Mouse (Mus musculus) heart, postnatal 0 days (tissue): Measurements from ENCODE around the gene Pirb. TPM values are rescaled to one million over a fixed set of nuclear protein-coding genes. Genes with fewer than 3 reads are reported as not detected.
"Not testable (repeated sequence)": the region's sequence is repeated elsewhere in the genome, so short reads cannot be mapped to it uniquely, and the experiment has no call there.

Source experiments
- ATAC-seq: fragments of 200-750 bp; cut with Nextera tagmentation; 2 replicates; pipeline ENCODE4 v1.8.0; 2017; ENCODE audit warnings: low read depth, moderate number of reproducible peaks, moderate library complexity; ENCODE audit not compliant: insufficient read depth
- DNase-seq: peaks from one replicate; pipeline ENCODE4 v3.0.0-alpha.2; 2016; ENCODE audit warnings: low spot score
- H3K27ac ChIP-seq: fragments of 300-500 bp; sonication (generic); 2 replicates; pipeline ENCODE4 v1.5.1; 2014; ENCODE audit warnings: low read depth, mild to moderate bottlenecking
- H3K27me3 ChIP-seq: fragments of 300-500 bp; sonication (generic); 2 replicates; pipeline ENCODE4 v1.6.1; 2014; ENCODE audit warnings: low read length, mixed read lengths; ENCODE audit not compliant: control insufficient read depth, insufficient read depth
- H3K36me3 ChIP-seq: fragments of 300-500 bp; sonication (generic); replicated peaks from 2 replicates; pipeline ENCODE4 v1.6.1; 2014; ENCODE audit warnings: low read length, mixed read lengths; ENCODE audit not compliant: control insufficient read depth, insufficient read depth
- H3K4me1 ChIP-seq: fragments of 300-500 bp; sonication (generic); 2 replicates; pipeline ENCODE4 v1.6.1; 2014; ENCODE audit warnings: antibody characterized with exemption; ENCODE audit not compliant: control insufficient read depth, insufficient read depth
- H3K4me2 ChIP-seq: fragments of 300-500 bp; sonication (generic); 2 replicates; pipeline ENCODE4 v1.6.1; 2014; ENCODE audit warnings: low read depth, mild to moderate bottlenecking, low read length, moderate library complexity
- H3K4me3 ChIP-seq: fragments of 300-500 bp; sonication (generic); 2 replicates; pipeline ENCODE4 v1.5.1; 2014; ENCODE audit warnings: low read depth, low read length
- H3K9ac ChIP-seq: fragments of 300-500 bp; sonication (generic); replicated peaks from 2 replicates; pipeline ENCODE4 v1.6.1; 2014; ENCODE audit warnings: low read depth, low read length, mixed read lengths
- H3K9me3 ChIP-seq: fragments of 300-500 bp; sonication (generic); replicated peaks from 2 replicates; pipeline ENCODE4 v1.6.1; 2016; ENCODE audit warnings: low read length; ENCODE audit not compliant: control insufficient read depth
- CTCF ChIP-seq: IDR thresholded peaks from 2 replicates; pipeline ENCODE4 v1.5.1; 2016; ENCODE audit warnings: antibody characterized with exemption, control low read depth, low read depth
- EP300 ChIP-seq: IDR thresholded peaks from 2 replicates; pipeline ENCODE4 v1.6.1; 2016; ENCODE audit warnings: antibody characterized with exemption, low read depth
- WGBS: fragments of 180-500 bp; shearing (Covaris S2); extraction: QIAGEN DNeasy Blood & Tissue Kit; methylation state at CpG from one replicate; pipeline ENCODE4 v1.1.7; 2014; 5-methylcytosine and 5-hydroxymethylcytosine counted together
- polyA plus RNA-seq: library from polyadenylated mRNA; unstranded; fragments of >200 nt; fragmentation: Nextera tagmentation; extraction: Ambion mirVana; gene quantifications from 2 replicates; pipeline ENCODE4 v1.2.1, GENCODE M21; 2015
- total RNA-seq: library from RNA; depleted of rRNA; stranded (reverse); fragments of >200 nt; gene quantifications from 2 replicates; pipeline ENCODE4 v1.2.3, GENCODE M21; 2014; ENCODE audit warnings: low replicate concordance

Pirb gene
- total and polyA plus RNA-seq, 2 experiments from 2014 or later: 0.72 to 5.5 TPM

GRCm38 (mm10) chr7:3707568-3708413 is 12.4 kb downstream of the Pirb start:
- Histone ChIP-seq H3K36me3 (peaks cover 23% of the 10 kb centered on the region), H3K9me3 (no peaks in the 10 kb centered on the region), H3K4me2 (no peak overlapping the region), H3K4me1 (peaks cover 16% of the 10 kb centered on the region), H3K9ac (no peak overlapping the region), H3K4me3 (no peak overlapping the region), H3K27ac (peak overlapping the region; percentile 7; the same call in 1 of the 2 replicates), H3K27me3 (no peaks in the 10 kb centered on the region)
- TF ChIP-seq EP300 (no peak), CTCF (no peak)
- 51% methylated on average over 7 of the region's 7 CpGs for WGBS
- ATAC-seq: no peak
- no peak for DNase-seq

DNA sequence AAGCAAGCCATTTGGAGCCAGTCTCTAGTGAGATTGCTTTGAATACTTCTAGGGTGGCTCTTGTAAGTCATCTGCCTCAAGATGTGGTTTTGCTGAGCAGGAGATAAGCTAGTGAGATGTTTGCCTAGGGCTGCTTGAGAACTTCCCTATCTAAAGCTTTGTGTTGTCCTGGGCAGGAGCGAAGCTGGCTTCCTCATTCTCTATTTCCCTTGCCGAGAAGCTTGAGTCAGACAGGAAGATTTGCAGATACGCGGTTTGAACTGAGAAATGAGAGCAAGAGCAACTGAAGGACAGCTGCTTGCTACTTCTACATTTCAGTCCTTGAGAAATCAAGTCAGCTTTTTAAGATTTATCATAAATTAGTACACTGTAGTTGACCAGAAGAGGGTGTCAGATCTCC is 13.2 kb downstream of the Pirb start:
- TF ChIP-seq EP300: no peak
- TF ChIP-seq CTCF: no peak
- Histone ChIP-seq H3K9me3 (no peaks in the 10 kb centered on the region), H3K9ac (no peak overlapping the region), H3K4me2 (no peak overlapping the region), H3K27me3 (no peaks in the 10 kb centered on the region), H3K36me3 (peaks cover 23% of the 10 kb centered on the region), H3K27ac (no peak overlapping the region), H3K4me1 (peaks cover 16% of the 10 kb centered on the region), H3K4me3 (no peak overlapping the region)
- 50% methylated on average over 4 of the region's 4 CpGs for WGBS
- ATAC-seq (no peak), DNase-seq (no peak)

- DNase-seq: no peak
- H3K9me3 ChIP-seq: no peaks in the 10 kb centered on the region
- peak overlapping the region; percentile 89 for H3K4me2 ChIP-seq
- H3K36me3 ChIP-seq: peaks cover 24% of the 10 kb centered on the region
- no peaks in the 10 kb centered on the region for H3K27me3 ChIP-seq
- no peak overlapping the region; the same call in 1 of the 2 replicates for H3K4me3 ChIP-seq
- peaks cover 16% of the 10 kb centered on the region for H3K4me1 ChIP-seq
- H3K27ac ChIP-seq: 0 out of 2 replicates have a peak overlapping the region, but pooled peaks have one; percentile 25
- WGBS: 45% methylated on average over 11 of the region's 11 CpGs
- no peak overlapping the region for H3K9ac ChIP-seq
- ATAC-seq: no peak
- TF ChIP-seq EP300 (no peak), CTCF (no peak)
These were observed 13.8 kb downstream of the Pirb start for GRCm38 (mm10) chr7:3706343-3706934.

DNA sequence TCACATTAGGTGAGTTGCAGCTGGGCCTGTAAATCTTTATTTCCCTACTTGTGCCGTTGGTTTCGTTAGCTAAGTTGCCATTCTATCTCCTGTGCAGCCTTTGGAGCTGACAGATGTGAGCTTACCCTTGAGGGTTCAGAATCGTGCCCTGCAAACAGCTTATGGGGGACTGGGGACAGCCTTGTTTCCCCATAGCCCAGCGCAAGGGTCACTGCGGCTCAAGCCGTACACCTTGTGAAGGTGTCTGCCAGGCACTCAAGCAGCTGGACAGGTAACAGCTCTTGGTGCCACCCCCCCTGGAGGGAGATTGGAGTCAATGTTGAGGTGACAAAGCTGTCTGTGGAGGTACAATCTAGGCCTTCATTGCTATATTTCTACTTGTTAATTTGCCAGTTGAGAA is 14.3 kb downstream of the Pirb start:
- ATAC-seq: no peak
- Histone ChIP-seq H3K27me3 (no peaks in the 10 kb centered on the region), H3K9ac (peak overlapping the region; percentile 71), H3K4me3 (peak overlapping the region; percentile 66), H3K27ac (0 out of 2 replicates have a peak overlapping the region, but pooled peaks have one; percentile 25), H3K9me3 (no peaks in the 10 kb centered on the region), H3K4me1 (peaks cover 16% of the 10 kb centered on the region), H3K36me3 (peaks cover 29% of the 10 kb centered on the region), H3K4me2 (peak overlapping the region; percentile 89)
- no peak for DNase-seq
- TF ChIP-seq CTCF: no peak
- no peak for TF ChIP-seq EP300
- 34% methylated on average over 6 of the region's 6 CpGs for WGBS

GRCm38 (mm10) chr7:3705461-3705860 is 14.7 kb downstream of the Pirb start:
- 3% methylated on average over 6 of the region's 7 CpGs for WGBS
- Histone ChIP-seq H3K4me2 (peak overlapping the region; percentile 89), H3K9ac (peak overlapping the region; percentile 71), H3K36me3 (peaks cover 30% of the 10 kb centered on the region), H3K4me3 (peak overlapping the region; percentile 66), H3K4me1 (peaks cover 16% of the 10 kb centered on the region)
- not testable (repeated sequence) for H3K27ac ChIP-seq, H3K9me3 ChIP-seq, H3K27me3 ChIP-seq, ATAC-seq, DNase-seq
